17 mouse cellular contexts compared by ENCODE assay signal in genomic region chr1:179430077-179430476, GRCm38 (mm10).
"Had no signal": no experiment of that assay in that cellular context is flagged by ENCODE, and none has a peak within 500 bp of the region (broad histone marks: within the 10 kb centered on the region; RNA-seq: fewer than 3 reads in every experiment).

No protein-coding gene starts in this region.

- H3K9ac ChIP-seq: lung, embryonic 15.5 days; midbrain, embryonic 13.5 days; midbrain, embryonic 15.5 days; neural tube, embryonic 12.5 days; stomach, embryonic 15.5 days had no signal

- H3K9me3 ChIP-seq: lung, embryonic 15.5 days; midbrain, embryonic 13.5 days; midbrain, embryonic 15.5 days; neural tube, embryonic 12.5 days; stomach, embryonic 15.5 days had no signal

- DNase-seq: lung, adult 2 months; lung, postnatal 14 days; lung, postnatal 36 days; right cerebral cortex, postnatal 14 days; thymus, adult 2 months; thymus, postnatal 25 days; thymus, postnatal 4 days had no signal

- H3K27ac ChIP-seq: lung, embryonic 15.5 days; macrophage; midbrain, embryonic 13.5 days; midbrain, embryonic 15.5 days; neural tube, embryonic 12.5 days; stomach, embryonic 15.5 days; stomach, postnatal 0 days had no signal

- H3K27me3 ChIP-seq: lung, embryonic 15.5 days; megakaryocyte, embryonic 14.5 days; midbrain, embryonic 13.5 days; midbrain, embryonic 15.5 days; neural tube, embryonic 12.5 days; stomach, embryonic 15.5 days had no signal

- ATAC-seq: lung, postnatal 0 days; midbrain, embryonic 13.5 days; midbrain, embryonic 15.5 days had no signal

- H3K4me3 ChIP-seq: lung, embryonic 15.5 days; megakaryocyte, embryonic 14.5 days; midbrain, embryonic 13.5 days; midbrain, embryonic 15.5 days; neural tube, embryonic 12.5 days; stomach, embryonic 15.5 days had no signal

- H3K4me1 ChIP-seq: lung, embryonic 15.5 days; megakaryocyte, embryonic 14.5 days; midbrain, embryonic 13.5 days; midbrain, embryonic 15.5 days; neural tube, embryonic 12.5 days; stomach, embryonic 15.5 days had no signal

- H3K36me3 ChIP-seq: lung, embryonic 15.5 days; midbrain, embryonic 13.5 days; midbrain, embryonic 15.5 days; neural tube, embryonic 12.5 days; stomach, embryonic 15.5 days had no signal

- H3K4me2 ChIP-seq: lung, embryonic 15.5 days; midbrain, embryonic 11.5 days; midbrain, embryonic 13.5 days; midbrain, embryonic 15.5 days; neural tube, embryonic 12.5 days; stomach, embryonic 15.5 days had no signal
